Mouse (Mus musculus) intestine, embryonic 15.5 days (tissue): ENCODE results near the gene Ndufs7. TPM values are rescaled to one million over a fixed set of nuclear protein-coding genes. Genes with fewer than 3 reads are reported as not detected.
A peak's percentile ranks its signal among the peaks of the same experiment; 100 is the strongest.
"Not testable (repeated sequence)": the region's sequence is repeated elsewhere in the genome, so short reads cannot be mapped to it uniquely, and the experiment has no call there.

Experiments
- ATAC-seq: fragments of 200-750 bp; cut with Nextera tagmentation; 2 replicates; pipeline ENCODE4 v1.8.0; 2017; ENCODE audit warnings: moderate TSS enrichment, moderate library complexity
- H3K27ac ChIP-seq: fragments of 300-500 bp; sonication (generic); 2 replicates; pipeline ENCODE4 v1.5.1; 2015; ENCODE audit warnings: mild to moderate bottlenecking, inconsistent platforms
- H3K27me3 ChIP-seq: fragments of 300-500 bp; sonication (generic); replicated peaks from 2 replicates; pipeline ENCODE4 v1.6.1; 2015; ENCODE audit warnings: inconsistent platforms
- H3K36me3 ChIP-seq: fragments of 300-500 bp; sonication (generic); 2 replicates; pipeline ENCODE4 v1.6.1; 2015; ENCODE audit warnings: inconsistent platforms
- H3K4me1 ChIP-seq: fragments of 300-500 bp; sonication (generic); replicated peaks from 2 replicates; pipeline ENCODE4 v1.6.1; 2015; ENCODE audit warnings: inconsistent platforms
- H3K4me2 ChIP-seq: fragments of 300-500 bp; sonication (generic); replicated peaks from 2 replicates; pipeline ENCODE4 v1.6.1; 2015; ENCODE audit warnings: mild to moderate bottlenecking, inconsistent platforms
- H3K4me3 ChIP-seq: fragments of 300-500 bp; sonication (generic); replicated peaks from 2 replicates; pipeline ENCODE4 v1.5.1; 2015; ENCODE audit warnings: inconsistent platforms
- H3K9ac ChIP-seq: fragments of 300-500 bp; sonication (generic); 2 replicates; pipeline ENCODE4 v1.6.1; 2015; ENCODE audit warnings: inconsistent platforms
- H3K9me3 ChIP-seq: fragments of 300-500 bp; sonication (generic); 2 replicates; pipeline ENCODE4 v1.6.1; 2016; ENCODE audit warnings: inconsistent platforms
- WGBS: fragments of 180-500 bp; shearing (Covaris S2); methylation state at CpG from one replicate; pipeline ENCODE4 v1.1.7; 2015; 5-methylcytosine and 5-hydroxymethylcytosine counted together
- polyA plus RNA-seq: library from polyadenylated mRNA; unstranded; fragments of >200 nt; fragmentation: Nextera tagmentation; extraction: Ambion mirVana; gene quantifications from 2 replicates; pipeline ENCODE4 v1.2.1, GENCODE M21; 2015

The Ndufs7 gene
- polyA plus RNA-seq, 1 experiment from 2014 or later = 467 TPM

GRCm38 (mm10) chr10:80245600-80245999 lies 3.3 kb upstream of the Ndufs7 start:
- H3K4me2 ChIP-seq = no peak overlapping the region
- H3K27me3 ChIP-seq = no peaks in the 10 kb centered on the region
- 4% methylated on average over 4 of the region's 4 CpGs for WGBS
- no peaks in the 10 kb centered on the region for H3K9me3 ChIP-seq
- no peak overlapping the region for H3K4me3 ChIP-seq
- peaks cover 17% of the 10 kb centered on the region for H3K4me1 ChIP-seq
- H3K27ac ChIP-seq = peak overlapping the region; percentile 36; the same call in 1 of the 2 replicates
- no peak for ATAC-seq
- H3K9ac ChIP-seq = no peak overlapping the region
- peaks cover 38% of the 10 kb centered on the region for H3K36me3 ChIP-seq

DNA sequence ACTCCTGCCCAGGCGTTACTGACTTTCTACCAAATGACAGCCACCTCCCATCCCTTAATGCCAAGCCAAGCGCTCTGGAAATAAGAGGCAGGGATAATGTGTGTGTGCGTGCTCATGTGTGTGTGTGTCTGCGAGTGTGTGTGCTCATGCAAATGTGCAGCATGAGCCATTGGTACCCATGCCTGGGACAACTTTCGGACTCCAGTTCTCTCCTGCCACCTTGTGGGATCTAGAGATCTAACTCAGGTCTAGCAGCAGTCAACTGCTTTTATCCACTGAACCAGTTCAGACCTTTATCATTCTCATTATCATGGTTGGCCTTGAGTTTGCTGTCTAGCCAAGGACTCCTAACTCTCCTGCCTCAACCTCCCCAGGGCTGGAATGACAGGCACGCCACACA lies 1.1 kb upstream of the Ndufs7 start:
- WGBS = 46% methylated on average over 6 of the region's 6 CpGs
- ATAC-seq = no peak

DNA sequence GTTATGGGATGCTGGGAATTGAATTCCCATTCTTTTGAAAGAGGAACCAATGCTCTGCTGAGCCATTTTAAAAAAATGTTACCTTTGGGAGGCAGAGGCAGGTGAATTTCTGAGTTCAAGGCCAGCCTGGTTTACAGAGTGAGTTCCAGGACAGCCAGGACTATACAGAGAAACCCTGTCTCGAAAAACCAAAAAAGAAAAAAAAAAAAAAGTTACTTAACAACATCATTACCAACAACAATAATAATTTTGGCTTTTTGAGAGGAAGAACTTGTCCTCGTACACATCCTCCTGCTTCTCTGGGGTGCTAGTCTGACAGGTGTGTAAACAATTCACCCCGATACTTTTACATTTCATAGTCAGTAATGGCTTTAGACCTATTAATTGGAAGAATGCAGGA lies 484 bp upstream of the Ndufs7 start:
- H3K9ac ChIP-seq, ATAC-seq, H3K27ac ChIP-seq, H3K27me3 ChIP-seq, H3K9me3 ChIP-seq: not testable (repeated sequence)
- Histone ChIP-seq H3K4me1 (peaks cover 20% of the 10 kb centered on the region), H3K4me2 (peak overlapping the region; percentile 80), H3K36me3 (peaks cover 24% of the 10 kb centered on the region), H3K4me3 (peak overlapping the region; percentile 73)
- 26% methylated on average over 3 of the region's 3 CpGs for WGBS

More for the DNA sequence above, 1.1 kb upstream of the Ndufs7 start:
- no peak overlapping the region for H3K27ac ChIP-seq
- H3K36me3 ChIP-seq = peaks cover 25% of the 10 kb centered on the region
- no peaks in the 10 kb centered on the region for H3K9me3 ChIP-seq
- peaks cover 20% of the 10 kb centered on the region for H3K4me1 ChIP-seq
- no peak overlapping the region for H3K4me3 ChIP-seq
- no peaks in the 10 kb centered on the region for H3K27me3 ChIP-seq
- H3K4me2 ChIP-seq = no peak overlapping the region
- no peak overlapping the region for H3K9ac ChIP-seq

GRCm38 (mm10) chr10:80250059-80250458 lies 1.1 kb downstream of the Ndufs7 start:
- WGBS = 40% methylated on average over 2 of the region's 2 CpGs
- no peaks in the 10 kb centered on the region for H3K27me3 ChIP-seq
- H3K4me3 ChIP-seq = peak overlapping the region; percentile 73
- peak overlapping the region; percentile 75 for H3K9ac ChIP-seq
- no peaks in the 10 kb centered on the region for H3K9me3 ChIP-seq
- peak overlapping the region; percentile 80 for H3K4me2 ChIP-seq
- peaks cover 23% of the 10 kb centered on the region for H3K36me3 ChIP-seq
- no peak for ATAC-seq
- peak overlapping the region; percentile 90 for H3K27ac ChIP-seq
- H3K4me1 ChIP-seq = peaks cover 23% of the 10 kb centered on the region

GRCm38 (mm10) chr10:80250573-80250972 lies 1.7 kb downstream of the Ndufs7 start:
- H3K9me3 ChIP-seq = no peaks in the 10 kb centered on the region
- no peak overlapping the region for H3K4me3 ChIP-seq
- WGBS = 86% methylated on average over 4 of the region's 4 CpGs
- ATAC-seq = no peak
- H3K4me2 ChIP-seq = peak overlapping the region; percentile 80
- H3K9ac ChIP-seq = peak overlapping the region; percentile 75
- H3K27me3 ChIP-seq = no peaks in the 10 kb centered on the region
- no peak overlapping the region for H3K27ac ChIP-seq
- H3K4me1 ChIP-seq = peaks cover 23% of the 10 kb centered on the region
- peaks cover 24% of the 10 kb centered on the region for H3K36me3 ChIP-seq

- H3K4me3 ChIP-seq = no peak overlapping the region
- peaks cover 36% of the 10 kb centered on the region for H3K36me3 ChIP-seq
- no peak overlapping the region for H3K27ac ChIP-seq
- H3K27me3 ChIP-seq = no peaks in the 10 kb centered on the region
- H3K9me3 ChIP-seq = no peaks in the 10 kb centered on the region
- no peak overlapping the region for H3K9ac ChIP-seq
- H3K4me2 ChIP-seq = no peak overlapping the region
- H3K4me1 ChIP-seq = peaks cover 23% of the 10 kb centered on the region
- ATAC-seq = no peak
These were observed 3.1 kb downstream of the Ndufs7 start for GRCm38 (mm10) chr10:80252011-80252410.

GRCm38 (mm10) chr10:80252493-80253274 lies 3.8 kb downstream of the Ndufs7 start:
- Histone ChIP-seq H3K9me3 (no peaks in the 10 kb centered on the region), H3K4me1 (peaks cover 23% of the 10 kb centered on the region), H3K36me3 (peaks cover 40% of the 10 kb centered on the region), H3K27ac (no peak overlapping the region), H3K27me3 (no peaks in the 10 kb centered on the region), H3K4me2 (no peak overlapping the region), H3K9ac (no peak overlapping the region), H3K4me3 (no peak overlapping the region)
- ATAC-seq = no peak
- 87% methylated on average over 11 of the region's 11 CpGs for WGBS

- Histone ChIP-seq H3K4me2 (no peak overlapping the region), H3K4me3 (no peak overlapping the region), H3K36me3 (peaks cover 48% of the 10 kb centered on the region), H3K27me3 (no peaks in the 10 kb centered on the region), H3K27ac (no peak overlapping the region), H3K9ac (no peak overlapping the region), H3K4me1 (peaks cover 19% of the 10 kb centered on the region), H3K9me3 (no peaks in the 10 kb centered on the region)
- WGBS = 79% methylated on average over 6 of the region's 6 CpGs
- no peak for ATAC-seq
These were observed 4.6 kb downstream of the Ndufs7 start for GRCm38 (mm10) chr10:80253551-80253950.

DNA sequence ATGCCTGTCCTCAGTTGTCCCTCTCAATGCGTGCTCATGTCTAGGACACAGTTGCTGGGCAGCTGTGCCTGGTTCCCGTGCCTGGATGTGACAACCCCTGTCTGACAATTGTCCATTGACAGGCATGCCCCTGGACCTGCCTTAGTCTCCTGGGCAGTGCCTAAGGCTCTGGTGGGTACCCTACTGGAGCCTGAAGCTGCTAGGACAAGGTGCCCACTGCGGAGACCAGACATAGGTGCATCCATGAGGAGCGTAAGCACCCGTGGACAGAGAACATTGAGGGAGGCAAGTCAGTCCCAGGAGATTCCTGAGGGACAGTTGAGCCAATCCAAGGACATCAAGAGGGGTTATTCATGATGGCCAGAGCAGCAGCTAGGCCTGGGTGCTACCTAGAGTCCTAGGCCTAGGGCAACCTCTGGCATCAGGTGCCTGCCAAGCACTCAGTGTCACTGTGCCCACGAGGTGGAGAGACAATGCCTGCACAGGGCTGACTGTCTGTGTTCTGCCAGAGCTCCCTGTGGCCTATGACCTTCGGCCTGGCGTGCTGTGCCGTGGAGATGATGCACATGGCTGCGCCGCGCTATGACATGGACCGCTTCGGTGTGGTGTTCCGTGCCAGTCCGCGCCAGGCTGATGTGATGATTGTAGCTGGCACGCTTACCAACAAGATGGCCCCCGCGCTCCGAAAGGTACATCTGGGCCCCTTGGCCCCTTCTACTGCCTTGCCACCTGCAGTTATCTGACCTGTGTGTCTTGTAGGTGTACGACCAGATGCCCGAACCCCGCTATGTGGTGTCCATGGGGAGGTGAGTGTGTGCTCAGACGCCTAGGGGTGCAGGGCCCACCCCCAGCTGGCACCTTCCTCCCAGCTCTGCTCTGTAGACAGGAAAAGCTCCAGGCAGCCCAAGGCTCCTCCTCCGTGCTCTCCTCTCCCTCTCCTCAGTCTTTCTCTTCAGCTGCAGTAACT lies 5.7 kb downstream of the Ndufs7 start:
- Histone ChIP-seq H3K36me3 (peaks cover 52% of the 10 kb centered on the region), H3K4me3 (no peak overlapping the region), H3K27ac (no peak overlapping the region), H3K27me3 (no peaks in the 10 kb centered on the region), H3K4me2 (no peak overlapping the region), H3K9ac (no peak overlapping the region), H3K9me3 (no peaks in the 10 kb centered on the region), H3K4me1 (peaks cover 25% of the 10 kb centered on the region)
- 92% methylated on average over 26 of the region's 26 CpGs for WGBS
- ATAC-seq = no peak

DNA sequence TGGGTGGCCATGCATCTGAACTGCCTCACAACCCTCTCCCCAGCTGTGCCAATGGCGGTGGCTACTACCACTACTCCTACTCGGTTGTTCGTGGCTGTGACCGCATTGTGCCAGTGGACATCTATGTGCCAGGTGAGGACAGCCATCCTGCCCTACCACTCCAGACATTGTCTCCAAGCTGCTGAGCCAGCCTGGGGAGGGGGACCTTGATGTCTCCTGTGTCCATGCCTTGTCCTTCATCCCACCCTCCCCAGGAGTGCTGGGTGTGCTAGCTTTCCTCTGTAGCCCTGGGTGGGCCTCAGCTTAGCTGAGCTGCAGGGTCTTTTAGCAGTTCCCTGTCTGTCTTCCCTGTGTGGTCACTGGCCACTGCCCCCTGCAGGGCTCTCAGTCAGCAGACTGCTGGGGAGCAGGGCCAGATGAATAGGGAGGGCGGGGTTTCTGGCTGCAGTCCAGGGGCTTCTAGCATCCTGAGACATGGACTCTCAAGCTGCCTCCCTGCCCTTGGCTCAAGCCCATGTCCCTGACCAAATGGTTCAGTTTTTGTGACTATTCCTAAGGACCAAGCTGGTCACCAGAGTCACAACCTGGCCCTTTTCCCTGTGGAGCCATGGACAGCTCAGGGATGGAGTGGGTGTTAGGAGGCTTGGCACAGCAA lies 7.1 kb downstream of the Ndufs7 start:
- no peaks in the 10 kb centered on the region for H3K27me3 ChIP-seq
- no peak overlapping the region for H3K4me2 ChIP-seq
- 85% methylated on average over 5 of the region's 5 CpGs for WGBS
- no peaks in the 10 kb centered on the region for H3K9me3 ChIP-seq
- H3K9ac ChIP-seq = no peak overlapping the region
- H3K27ac ChIP-seq = no peak overlapping the region
- H3K36me3 ChIP-seq = peaks cover 52% of the 10 kb centered on the region
- peaks cover 22% of the 10 kb centered on the region for H3K4me1 ChIP-seq
- no peak overlapping the region for H3K4me3 ChIP-seq
- no peak for ATAC-seq

DNA sequence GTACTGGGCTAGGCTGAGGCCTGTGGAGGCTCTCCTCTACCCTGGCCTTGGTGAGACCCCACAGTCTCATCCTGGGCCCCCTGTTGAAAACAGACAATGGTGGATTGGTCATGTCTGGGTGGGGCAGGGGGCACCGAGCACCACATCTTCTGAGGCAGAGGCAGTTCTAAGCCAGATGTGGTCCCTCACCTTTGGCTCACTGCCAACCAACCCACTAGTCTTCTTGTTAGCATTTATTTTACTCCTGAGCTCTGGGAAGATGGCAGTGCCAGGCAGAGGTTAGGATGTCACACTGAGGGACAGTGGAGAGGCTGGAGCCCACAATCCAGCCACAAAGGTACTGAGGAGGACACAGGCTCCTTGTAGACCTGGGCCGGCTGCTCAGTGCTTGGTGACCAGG lies 9.0 kb downstream of the Ndufs7 start:
- no peaks in the 10 kb centered on the region for H3K9me3 ChIP-seq
- no peak overlapping the region for H3K4me3 ChIP-seq
- WGBS = 79% methylated on average over 2 of the region's 2 CpGs
- peaks cover 28% of the 10 kb centered on the region for H3K4me1 ChIP-seq
- H3K27ac ChIP-seq = 0 out of 2 replicates have a peak overlapping the region, but pooled peaks have one; percentile 22
- peaks cover 44% of the 10 kb centered on the region for H3K36me3 ChIP-seq
- H3K4me2 ChIP-seq = no peak overlapping the region
- ATAC-seq = no peak
- H3K9ac ChIP-seq = no peak overlapping the region
- no peaks in the 10 kb centered on the region for H3K27me3 ChIP-seq
